Mouse (Mus musculus) liver, postnatal 0 days (tissue): ENCODE data around the gene Slc22a1.

Experiments
- CTCF ChIP-seq: sonication (generic); IDR thresholded peaks from 2 replicates; pipeline ENCODE4 v1.5.1; 2016; ENCODE audit warnings: antibody characterized with exemption, low read depth
- EP300 ChIP-seq: IDR thresholded peaks from 2 replicates; pipeline ENCODE4 v1.6.1; 2016; ENCODE audit warnings: antibody characterized with exemption, low read depth, mild to moderate bottlenecking

DNA sequence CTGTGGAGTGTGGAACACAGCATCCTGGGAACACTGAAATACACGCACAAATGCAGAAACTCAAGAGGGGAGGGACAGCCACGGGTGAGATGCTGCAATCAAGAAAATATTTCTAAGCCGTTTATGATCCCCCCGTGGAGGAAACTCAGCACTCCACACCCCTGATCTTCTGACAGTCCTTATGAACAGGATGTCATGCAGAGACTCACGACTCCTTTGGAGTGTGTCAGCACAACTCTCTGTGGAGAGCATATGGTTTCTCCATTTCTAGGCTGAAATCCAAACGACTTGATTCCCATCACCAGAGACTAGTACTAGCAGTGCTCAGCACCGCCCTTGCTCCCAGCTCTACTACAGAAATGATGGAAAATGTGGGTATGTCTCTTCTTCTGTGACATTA, 42.6 kb upstream of the Slc22a1 start:
- no peak for TF ChIP-seq CTCF
- TF ChIP-seq EP300: no peak
